Mouse (Mus musculus): ENCODE results near the gene Rnf11. TPM values are rescaled to one million over a fixed set of nuclear protein-coding genes. Genes with fewer than 3 reads are reported as not detected.

Gene Rnf11
- polyA plus RNA-seq, 1 experiment from 2014 or later: 52.0 TPM

DNA sequence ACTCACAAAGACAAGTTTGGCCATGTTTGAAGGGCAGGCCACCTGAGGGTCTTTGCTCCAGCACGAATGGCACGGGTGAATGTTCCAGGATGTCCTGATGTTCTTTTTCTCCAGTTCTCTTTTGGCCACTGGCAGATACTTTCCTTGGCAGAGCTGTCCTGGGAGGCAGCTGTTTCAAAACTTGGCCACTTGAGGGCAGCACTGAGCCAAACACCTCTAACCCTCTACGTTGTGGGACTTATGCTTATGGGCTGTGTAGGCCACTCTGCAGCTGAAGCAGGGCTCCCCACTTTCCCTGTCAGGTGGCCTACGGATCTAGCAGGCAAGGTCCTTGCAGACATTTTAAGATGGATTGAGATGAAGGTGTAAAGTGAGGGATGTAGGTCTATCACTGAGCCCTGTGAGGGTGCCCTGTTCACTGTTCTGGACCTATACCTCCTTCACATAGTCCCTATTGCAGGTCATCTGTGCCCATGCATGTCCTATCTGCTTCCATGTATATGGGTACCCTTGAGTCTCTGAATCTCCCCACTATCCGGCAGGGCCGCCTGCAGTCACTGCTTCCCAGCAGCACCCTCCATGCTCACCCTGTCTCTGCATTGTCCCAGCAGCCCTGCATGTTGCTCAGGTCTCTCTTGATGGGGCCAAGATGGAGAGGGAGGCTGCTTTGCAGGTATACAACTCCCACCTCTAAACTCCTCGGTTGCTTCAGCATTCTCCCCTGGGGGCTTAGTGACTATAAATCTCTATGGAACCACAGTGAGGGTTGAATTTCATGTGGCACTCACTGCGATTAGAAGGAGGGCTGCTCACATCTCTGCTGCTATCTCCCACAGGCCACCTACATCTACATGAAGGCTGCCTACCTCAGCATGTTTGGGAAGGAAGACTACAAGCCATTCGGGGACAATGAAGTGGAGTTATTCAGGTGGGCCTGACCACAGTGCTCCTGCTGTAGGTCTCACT lies 46.3 kb downstream of the Rnf11 start:
- ATAC-seq (ENCODE audit: low FRiP score, low TSS enrichment) (peak; percentile 70), DNase-seq (ENCODE audit: low spot score) (peak; percentile 73)
- no peaks in the 10 kb centered on the region for H3K36me3 ChIP-seq (ENCODE audit: control insufficient read depth, insufficient read depth, low read length)
- TF ChIP-seq CTCF (IDR thresholded peaks at IDR 0.05; ENCODE audit: low read depth) (peak; percentile 90), EP300 (optimal IDR thresholded peaks at IDR 0.05) (no peak)
- no peak overlapping the region for H3K4me2 ChIP-seq (replicated peaks; ENCODE audit: low read depth)
- H3K27me3 ChIP-seq (ENCODE audit: control insufficient read depth, insufficient read depth, low read length): no peaks in the 10 kb centered on the region
- H3K9ac ChIP-seq (ENCODE audit: low read length): no peak overlapping the region
- H3K27ac ChIP-seq (replicated peaks): 0 out of 2 replicates have a peak overlapping the region, but pooled peaks have one; percentile 40
- H3K4me1 ChIP-seq (replicated peaks; ENCODE audit: control insufficient read depth, insufficient read depth): no peaks in the 10 kb centered on the region
- H3K4me3 ChIP-seq (ENCODE audit: low read depth, low read length): no peak overlapping the region
- no peaks in the 10 kb centered on the region for H3K9me3 ChIP-seq (ENCODE audit: control insufficient read depth, low read length)
- 55% methylated on average over 9 of the region's 9 CpGs for WGBS

DNA sequence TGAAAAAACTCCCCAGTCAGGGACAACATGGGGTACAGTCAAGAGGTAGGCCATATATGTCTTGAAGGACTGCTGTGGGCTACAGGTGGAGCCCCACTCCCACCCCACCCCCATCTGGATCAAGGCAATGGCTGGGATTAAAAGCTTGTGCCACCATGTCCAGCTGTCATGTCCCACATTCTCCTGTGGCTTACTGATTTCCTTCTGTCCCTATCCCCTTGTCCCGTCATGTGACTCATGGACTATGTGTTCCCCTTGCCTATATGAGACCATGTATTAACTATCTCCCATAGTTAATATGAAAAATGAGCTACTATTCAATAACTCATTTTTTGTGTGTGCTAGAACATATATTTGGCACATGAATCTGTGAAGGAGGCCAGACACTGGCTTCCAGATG lies 50.3 kb downstream of the Rnf11 start:
- Histone ChIP-seq H3K4me1 (replicated peaks; ENCODE audit: control insufficient read depth, insufficient read depth) (no peaks in the 10 kb centered on the region), H3K9ac (ENCODE audit: low read length) (no peak overlapping the region), H3K9me3 (ENCODE audit: control insufficient read depth, low read length) (no peaks in the 10 kb centered on the region), H3K27ac (replicated peaks) (no peak overlapping the region), H3K36me3 (ENCODE audit: control insufficient read depth, insufficient read depth, low read length) (no peaks in the 10 kb centered on the region), H3K4me2 (replicated peaks; ENCODE audit: low read depth) (no peak overlapping the region), H3K27me3 (ENCODE audit: control insufficient read depth, insufficient read depth, low read length) (no peaks in the 10 kb centered on the region), H3K4me3 (ENCODE audit: low read depth, low read length) (no peak overlapping the region)
- DNase-seq (ENCODE audit: low spot score): no peak
- ATAC-seq (ENCODE audit: low FRiP score, low TSS enrichment): no peak
- TF ChIP-seq CTCF (IDR thresholded peaks at IDR 0.05; ENCODE audit: low read depth): no peak
- no peak for TF ChIP-seq EP300 (optimal IDR thresholded peaks at IDR 0.05)
- 95% methylated on average over 1 of the region's 1 CpGs for WGBS

DNA sequence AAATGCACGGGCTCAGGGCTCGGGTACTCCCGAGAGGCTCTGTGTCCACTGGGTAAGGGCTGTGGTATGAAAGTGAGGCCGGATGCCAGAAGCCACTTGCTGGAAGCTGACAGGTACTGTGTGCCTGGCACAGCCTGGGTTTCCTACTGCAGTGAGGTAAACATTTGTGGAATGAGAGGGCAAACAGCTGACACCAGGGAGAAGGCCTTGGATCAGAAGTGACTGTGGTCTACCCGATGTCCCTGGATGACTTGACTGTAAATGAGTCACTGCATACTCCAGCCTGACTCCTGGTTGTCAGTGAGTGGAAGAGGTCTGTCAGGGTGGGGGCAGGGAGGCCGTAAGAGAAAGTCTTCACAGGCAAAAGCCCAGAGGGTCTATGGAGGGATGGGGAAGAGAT lies 50.9 kb downstream of the Rnf11 start:
- H3K9me3 ChIP-seq (ENCODE audit: control insufficient read depth, low read length): no peaks in the 10 kb centered on the region
- no peak for ATAC-seq (ENCODE audit: low FRiP score, low TSS enrichment)
- no peak overlapping the region for H3K9ac ChIP-seq (ENCODE audit: low read length)
- WGBS: 57% methylated on average over 6 of the region's 6 CpGs
- H3K4me2 ChIP-seq (replicated peaks; ENCODE audit: low read depth): no peak overlapping the region
- TF ChIP-seq EP300 (optimal IDR thresholded peaks at IDR 0.05) (no peak), CTCF (IDR thresholded peaks at IDR 0.05; ENCODE audit: low read depth) (no peak)
- H3K4me3 ChIP-seq (ENCODE audit: low read depth, low read length): no peak overlapping the region
- no peaks in the 10 kb centered on the region for H3K4me1 ChIP-seq (replicated peaks; ENCODE audit: control insufficient read depth, insufficient read depth)
- no peaks in the 10 kb centered on the region for H3K36me3 ChIP-seq (ENCODE audit: control insufficient read depth, insufficient read depth, low read length)
- no peaks in the 10 kb centered on the region for H3K27me3 ChIP-seq (ENCODE audit: control insufficient read depth, insufficient read depth, low read length)
- no peak for DNase-seq (ENCODE audit: low spot score)
- H3K27ac ChIP-seq (replicated peaks): 0 out of 2 replicates have a peak overlapping the region, but pooled peaks have one; percentile 35

DNA sequence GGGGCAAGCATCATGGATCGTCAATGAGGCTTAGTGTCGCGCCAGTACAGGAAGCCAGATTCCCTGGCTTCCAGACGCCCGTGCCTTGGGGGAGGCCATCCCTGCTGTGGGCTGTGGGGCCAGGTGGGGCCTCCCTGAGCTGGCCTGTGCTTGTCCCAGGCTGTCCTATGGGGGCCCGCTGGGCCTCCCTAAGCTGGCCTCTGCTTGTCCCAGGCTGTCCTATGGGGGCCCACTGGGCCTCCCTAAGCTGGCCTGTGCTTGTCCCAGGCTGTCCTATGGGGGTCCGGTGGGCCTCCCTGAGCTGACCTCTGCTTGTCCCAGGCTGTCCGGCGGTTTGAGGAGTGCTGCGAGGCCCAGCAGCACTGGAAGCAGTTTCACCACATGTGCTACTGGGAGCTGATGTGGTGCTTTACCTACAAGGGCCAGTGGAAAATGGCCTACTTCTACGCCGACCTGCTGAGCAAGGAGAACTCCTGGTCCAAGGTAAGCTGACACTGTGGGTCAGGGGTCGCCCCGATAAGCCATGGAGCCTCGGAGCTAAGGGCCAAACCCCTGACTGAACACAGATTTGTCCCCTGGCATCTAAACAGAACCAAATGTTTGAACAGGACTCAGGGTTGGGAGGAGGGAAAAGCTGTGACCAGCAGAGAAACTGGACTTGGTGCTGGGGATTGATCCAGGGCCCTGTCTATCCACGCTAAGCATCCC lies 51.7 kb downstream of the Rnf11 start:
- H3K36me3 ChIP-seq (ENCODE audit: control insufficient read depth, insufficient read depth, low read length): no peaks in the 10 kb centered on the region
- DNase-seq (ENCODE audit: low spot score) (no peak), ATAC-seq (ENCODE audit: low FRiP score, low TSS enrichment) (no peak)
- H3K27ac ChIP-seq (replicated peaks): no peak overlapping the region
- H3K4me3 ChIP-seq (ENCODE audit: low read depth, low read length): no peak overlapping the region
- no peaks in the 10 kb centered on the region for H3K9me3 ChIP-seq (ENCODE audit: control insufficient read depth, low read length)
- WGBS: 61% methylated on average over 16 of the region's 16 CpGs
- H3K27me3 ChIP-seq (ENCODE audit: control insufficient read depth, insufficient read depth, low read length): no peaks in the 10 kb centered on the region
- no peak for TF ChIP-seq CTCF (IDR thresholded peaks at IDR 0.05; ENCODE audit: low read depth)
- no peak for TF ChIP-seq EP300 (optimal IDR thresholded peaks at IDR 0.05)
- no peak overlapping the region for H3K9ac ChIP-seq (ENCODE audit: low read length)
- no peak overlapping the region for H3K4me2 ChIP-seq (replicated peaks; ENCODE audit: low read depth)
- H3K4me1 ChIP-seq (replicated peaks; ENCODE audit: control insufficient read depth, insufficient read depth): no peaks in the 10 kb centered on the region

DNA sequence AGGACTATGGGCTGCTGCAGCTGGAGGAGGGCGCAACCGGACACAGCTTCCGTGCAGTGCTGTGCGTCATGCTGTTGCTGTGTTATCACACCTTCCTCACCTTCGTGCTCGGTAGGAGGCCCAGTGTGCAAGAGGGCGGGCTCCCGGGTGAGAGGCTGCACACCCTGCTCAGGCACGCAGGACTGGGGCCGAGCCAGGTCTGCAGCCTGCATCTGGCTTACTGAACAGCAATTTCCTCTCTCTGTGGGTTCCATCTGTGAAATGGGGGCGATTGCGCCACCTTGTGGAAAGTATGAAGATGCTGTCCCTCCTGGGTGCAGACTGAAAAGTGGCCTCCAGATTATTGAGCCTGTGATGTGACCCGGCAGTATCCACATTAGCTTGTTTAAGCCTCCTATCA lies 53.7 kb downstream of the Rnf11 start:
- Histone ChIP-seq H3K4me2 (replicated peaks; ENCODE audit: low read depth) (no peak overlapping the region), H3K9me3 (ENCODE audit: control insufficient read depth, low read length) (no peaks in the 10 kb centered on the region), H3K27me3 (ENCODE audit: control insufficient read depth, insufficient read depth, low read length) (no peaks in the 10 kb centered on the region), H3K9ac (ENCODE audit: low read length) (no peak overlapping the region), H3K4me1 (replicated peaks; ENCODE audit: control insufficient read depth, insufficient read depth) (no peaks in the 10 kb centered on the region), H3K4me3 (ENCODE audit: low read depth, low read length) (no peak overlapping the region), H3K36me3 (ENCODE audit: control insufficient read depth, insufficient read depth, low read length) (no peaks in the 10 kb centered on the region), H3K27ac (replicated peaks) (peak overlapping the region; percentile 82)
- ATAC-seq (ENCODE audit: low FRiP score, low TSS enrichment): peak; percentile 97
- peak; percentile 89 for DNase-seq (ENCODE audit: low spot score)
- TF ChIP-seq EP300 (optimal IDR thresholded peaks at IDR 0.05): no peak
- peak; percentile 84 for TF ChIP-seq CTCF (IDR thresholded peaks at IDR 0.05; ENCODE audit: low read depth)
- WGBS: 30% methylated on average over 13 of the region's 13 CpGs

Measured in stomach, postnatal 0 days (tissue).